9 mouse cellular contexts compared by ENCODE assay signal in genomic region chr9:120914877-120915459, GRCm38 (mm10). TPM values are rescaled to one million over a fixed set of nuclear protein-coding genes. Genes with fewer than 3 reads are reported as not detected.
DNase-seq lines count a peak whose midpoint lies in the region; ATAC-seq lines count a peak whose summit lies in the region.
"Had no signal": no experiment of that assay in that cellular context is flagged by ENCODE, and none has a peak within 500 bp of the region (broad histone marks: within the 10 kb centered on the region; RNA-seq: fewer than 3 reads in every experiment).

No protein-coding gene starts in this region.

- DNase-seq in kidney, adult 11 months, result peak; percentile 28
- DNase-seq in kidney, adult 9 months, result no peak
- no peak for DNase-seq in ovary, postnatal 10 days (ENCODE audit: low spot score)
- no peak for DNase-seq in midbrain, embryonic 11.5 days (ENCODE audit: low spot score, missing footprints)
- no peak for DNase-seq in left cerebral cortex, postnatal 14 days (ENCODE audit: low spot score in 2 of 2)

- ATAC-seq in embryonic facial prominence, embryonic 13.5 days (ENCODE audit: insufficient number of reproducible peaks, insufficient read depth, low FRiP score, low TSS enrichment, low read depth), result no peak
- 0 out of 2 replicates have a peak, but pooled peaks have one; percentile 44 for ATAC-seq in kidney, embryonic 15.5 days (replicated peaks; ENCODE audit: low FRiP score)
- ATAC-seq in monocyte, adult 5-6 weeks (replicated peaks; ENCODE audit: insufficient number of reproducible peaks, low FRiP score, low TSS enrichment, poor library complexity, severe bottlenecking), result peak; percentile 72
- no peak for ATAC-seq in midbrain, embryonic 11.5 days (ENCODE audit: low FRiP score)

- 87% methylated on average over 14 of the region's 14 CpGs for WGBS in embryonic facial prominence, embryonic 13.5 days
- WGBS in kidney, embryonic 15.5 days, result 85% methylated on average over 14 of the region's 14 CpGs
- WGBS in midbrain, embryonic 11.5 days, result 87% methylated on average over 14 of the region's 14 CpGs

- no peaks in the 10 kb centered on the region for H3K36me3 ChIP-seq in embryonic facial prominence, embryonic 13.5 days
- no peaks in the 10 kb centered on the region for H3K36me3 ChIP-seq in kidney, embryonic 15.5 days
- H3K36me3 ChIP-seq in midbrain, embryonic 11.5 days (ENCODE audit: control insufficient read depth, insufficient read depth, low read length), result no peaks in the 10 kb centered on the region

- no peak overlapping the region for H3K9ac ChIP-seq in embryonic facial prominence, embryonic 13.5 days
- no peak overlapping the region for H3K9ac ChIP-seq in kidney, embryonic 15.5 days
- no peak overlapping the region for H3K9ac ChIP-seq in midbrain, embryonic 11.5 days (ENCODE audit: low read length)

- H3K27ac ChIP-seq in embryonic facial prominence, embryonic 13.5 days, result 0 out of 2 replicates have a peak overlapping the region, but pooled peaks have one; percentile 18
- H3K27ac ChIP-seq in kidney, embryonic 15.5 days, result peak overlapping the region; percentile 60
- no peak overlapping the region for H3K27ac ChIP-seq in midbrain, embryonic 11.5 days (ENCODE audit: low read depth, low read length)
- H3K27ac ChIP-seq: macrophage had no signal

- intact Hi-C loops in left cerebral cortex, postnatal 14 days (cut with DNase I), result no loop called here

- H3K27me3 ChIP-seq in embryonic facial prominence, embryonic 13.5 days, result no peaks in the 10 kb centered on the region
- no peaks in the 10 kb centered on the region for H3K27me3 ChIP-seq in kidney, embryonic 15.5 days
- no peaks in the 10 kb centered on the region for H3K27me3 ChIP-seq in midbrain, embryonic 11.5 days (ENCODE audit: control insufficient read depth, insufficient read depth, low read length)

- no peak overlapping the region for H3K4me2 ChIP-seq in embryonic facial prominence, embryonic 13.5 days
- no peak overlapping the region for H3K4me2 ChIP-seq in kidney, embryonic 15.5 days
- H3K4me2 ChIP-seq in midbrain, embryonic 11.5 days, result no peak overlapping the region

- H3K4me1 ChIP-seq in embryonic facial prominence, embryonic 13.5 days, result peaks cover 14% of the 10 kb centered on the region
- peaks cover 21% of the 10 kb centered on the region for H3K4me1 ChIP-seq in kidney, embryonic 15.5 days
- no peaks in the 10 kb centered on the region for H3K4me1 ChIP-seq in midbrain, embryonic 11.5 days (ENCODE audit: control insufficient read depth, insufficient read depth, low read length)

- H3K9me3 ChIP-seq in embryonic facial prominence, embryonic 13.5 days, result no peaks in the 10 kb centered on the region
- no peaks in the 10 kb centered on the region; the same call in 1 of the 2 replicates for H3K9me3 ChIP-seq in kidney, embryonic 15.5 days (replicated peaks)
- H3K9me3 ChIP-seq in midbrain, embryonic 11.5 days (ENCODE audit: control insufficient read depth, low read length), result no peaks in the 10 kb centered on the region

- no peak overlapping the region for H3K4me3 ChIP-seq in embryonic facial prominence, embryonic 13.5 days
- H3K4me3 ChIP-seq in kidney, embryonic 15.5 days (replicated peaks), result no peak overlapping the region
- no peak overlapping the region for H3K4me3 ChIP-seq in midbrain, embryonic 11.5 days (ENCODE audit: low read depth, low read length)

RNA-seq across cellular contexts. Expression of gene Ctnnb1, which starts 14.0 kb away (rescaled TPM):
- polyA plus RNA-seq in embryonic facial prominence, embryonic 13.5 days (2015; fragmentation: Nextera tagmentation; extraction: Ambion mirVana), result 774 and 809 TPM in 2 replicates
- 543 and 552 TPM in 2 replicates for polyA plus RNA-seq in kidney, embryonic 15.5 days (2015; fragmentation: Nextera tagmentation; extraction: Ambion mirVana)
- 355 to 477 TPM (median 465 TPM) in 3 replicates for total RNA-seq in monocyte, adult 5-6 weeks (2017)
- 999 and 1,044 TPM in 2 replicates for polyA plus RNA-seq in midbrain, embryonic 11.5 days (2014; fragmentation: Nextera tagmentation; extraction: Ambion mirVana)
- 100 to 1,000 TPM; 615 to 674 TPM for total RNA-seq in left cerebral cortex, postnatal 14 days (2021)

Comparison
In these comparisons a context has a peak if more than half of its experiments do, and no peak if none do; other contexts are left out.
1. ATAC-seq: peak in kidney, embryonic 15.5 days (single experiment) and monocyte, adult 5-6 weeks (single experiment); none in embryonic facial prominence, embryonic 13.5 days (single experiment) and midbrain, embryonic 11.5 days (single experiment).